ENCODE assay signal across 8 mouse cellular contexts in genomic region chr14:51240899-51241298, GRCm38 (mm10). TPM values are rescaled to one million over a fixed set of nuclear protein-coding genes. Genes with fewer than 3 reads are reported as not detected.
DNase-seq lines count a peak whose midpoint lies in the region; ATAC-seq and TF ChIP-seq lines count a peak whose summit lies in the region.

No protein-coding gene starts in this region.

- H3K9ac ChIP-seq in kidney, postnatal 0 days (ENCODE audit: low read depth, low read length): no peak overlapping the region
- H3K9ac ChIP-seq in stomach, postnatal 0 days (ENCODE audit: low read length): no peak overlapping the region

- no peaks in the 10 kb centered on the region for H3K4me1 ChIP-seq in kidney, postnatal 0 days (replicated peaks; ENCODE audit: insufficient read depth, low read length)
- H3K4me1 ChIP-seq in lung, adult 2 months (ENCODE audit: control insufficient read depth, insufficient read depth, low read length): no peaks in the 10 kb centered on the region; the same call in 1 of the 2 replicates
- no peaks in the 10 kb centered on the region for H3K4me1 ChIP-seq in stomach, postnatal 0 days (replicated peaks; ENCODE audit: control insufficient read depth, insufficient read depth)

- H3K4me2 ChIP-seq in kidney, postnatal 0 days (ENCODE audit: low read length): no peak overlapping the region
- no peak overlapping the region for H3K4me2 ChIP-seq in stomach, postnatal 0 days (replicated peaks; ENCODE audit: low read depth)

- TF ChIP-seq CTCF in kidney, postnatal 0 days (IDR thresholded peaks at IDR 0.05; ENCODE audit: low read depth): peak; percentile 77
- TF ChIP-seq CTCF in lung, adult 2 months (IDR thresholded peaks at IDR 0.05; ENCODE audit: insufficient read depth, low read length): peak; percentile 61
- TF ChIP-seq CTCF in stomach, postnatal 0 days (IDR thresholded peaks at IDR 0.05; ENCODE audit: low read depth): peak; percentile 84

- TF ChIP-seq EP300 in stomach, postnatal 0 days (optimal IDR thresholded peaks at IDR 0.05): no peak

- no peak for ATAC-seq in kidney, postnatal 0 days (replicated peaks; ENCODE audit: low FRiP score, low read depth)
- no peak for ATAC-seq in stomach, postnatal 0 days (ENCODE audit: low FRiP score, low TSS enrichment)

- TF ChIP-seq POLR2A in lung, adult 2 months (IDR thresholded peaks at IDR 0.05; ENCODE audit: borderline replicate concordance, extremely low read depth, low read depth, low read length): no peak

- no peak overlapping the region for H3K4me3 ChIP-seq in kidney, postnatal 0 days (replicated peaks; ENCODE audit: low read depth, low read length)
- H3K4me3 ChIP-seq in lung, adult 2 months (replicated peaks; ENCODE audit: extremely low read depth, low read depth, low read length): no peak overlapping the region
- no peak overlapping the region for H3K4me3 ChIP-seq in stomach, postnatal 0 days (ENCODE audit: low read depth, low read length)

- no peaks in the 10 kb centered on the region for H3K36me3 ChIP-seq in kidney, postnatal 0 days (ENCODE audit: insufficient read depth, low read length)
- no peaks in the 10 kb centered on the region for H3K36me3 ChIP-seq in stomach, postnatal 0 days (ENCODE audit: control insufficient read depth, insufficient read depth, low read length)

- peak; percentile 1 for DNase-seq in cerebellum, adult 11 months
- DNase-seq in cerebellum, adult 9-10 months: no peak
- DNase-seq in spleen, adult 18-20 months: peak; percentile 8 to 28
- DNase-seq in spleen, adult 12 weeks (ENCODE audit: low spot score): no peak
- DNase-seq in embryo, embryonic 10 days (ENCODE audit: low spot score): peak; percentile 76
- peak; percentile 68 for DNase-seq in kidney, postnatal 0 days (ENCODE audit: low spot score)
- no peak for DNase-seq in lung, adult 2 months
- peak; percentile 25 for DNase-seq in stomach, postnatal 0 days (ENCODE audit: low spot score)

- H3K9me3 ChIP-seq in kidney, postnatal 0 days (replicated peaks; ENCODE audit: low read length): no peaks in the 10 kb centered on the region
- no peaks in the 10 kb centered on the region for H3K9me3 ChIP-seq in stomach, postnatal 0 days (ENCODE audit: control insufficient read depth, low read length)

- H3K27ac ChIP-seq in kidney, postnatal 0 days: no peak overlapping the region
- no peak overlapping the region for H3K27ac ChIP-seq in stomach, postnatal 0 days (replicated peaks)

- no peaks in the 10 kb centered on the region for H3K27me3 ChIP-seq in kidney, postnatal 0 days (ENCODE audit: insufficient read depth, low read length)
- no peaks in the 10 kb centered on the region for H3K27me3 ChIP-seq in stomach, postnatal 0 days (ENCODE audit: control insufficient read depth, insufficient read depth, low read length)

RNA-seq across cellular contexts. Expression of gene Rnase2a, which starts 15.0 kb away (rescaled TPM):
- polyA plus RNA-seq in kidney, postnatal 0 days (2015; fragmentation: Nextera tagmentation; extraction: Ambion mirVana): not detected in 2 replicates
- polyA plus RNA-seq in lung, adult 2 months (2012; rRNA removed): not detected in 2 replicates
- not detected in 2 replicates for polyA plus RNA-seq in stomach, postnatal 0 days (2015; fragmentation: Nextera tagmentation; extraction: Ambion mirVana)

RNA-seq across cellular contexts. Expression of gene Ear14, which starts 37.7 kb away (rescaled TPM):
- polyA plus RNA-seq in kidney, postnatal 0 days (2015; fragmentation: Nextera tagmentation; extraction: Ambion mirVana): not detected in 2 replicates
- not detected in 2 replicates for polyA plus RNA-seq in lung, adult 2 months (2012; rRNA removed)
- polyA plus RNA-seq in stomach, postnatal 0 days (2015; fragmentation: Nextera tagmentation; extraction: Ambion mirVana): not detected in 2 replicates

RNA-seq across cellular contexts. Expression of gene Ang2, which starts 42.0 kb away (rescaled TPM):
- not detected in 2 replicates for polyA plus RNA-seq in kidney, postnatal 0 days (2015; fragmentation: Nextera tagmentation; extraction: Ambion mirVana)
- polyA plus RNA-seq in lung, adult 2 months (2012; rRNA removed): not detected in 2 replicates
- polyA plus RNA-seq in stomach, postnatal 0 days (2015; fragmentation: Nextera tagmentation; extraction: Ambion mirVana): 0.46 and 0.76 TPM in 2 replicates

Comparison
In these comparisons a context has a peak if more than half of its experiments do, and no peak if none do; other contexts are left out.
1. DNase-seq: peak in cerebellum, adult 11 months (single experiment), spleen, adult 18-20 months (2 of 2), embryo, embryonic 10 days (single experiment), kidney, postnatal 0 days (single experiment) and stomach, postnatal 0 days (single experiment); none in cerebellum, adult 9-10 months (single experiment), spleen, adult 12 weeks (single experiment) and lung, adult 2 months (single experiment).
2. Peak in every context shown above with its lines, with median percentiles within 50 percentile points of each other: CTCF ChIP-seq.